Comparison of ENCODE assay signal across 16 mouse cellular contexts in genomic region chr11:103335561-103335960, GRCm38 (mm10). TPM values are rescaled to one million over a fixed set of nuclear protein-coding genes. Genes with fewer than 3 reads are reported as not detected.
DNase-seq lines count a peak whose midpoint lies in the region; ATAC-seq and TF ChIP-seq lines count a peak whose summit lies in the region.
"Had no signal": no experiment of that assay in that cellular context is flagged by ENCODE, and none has a peak within 500 bp of the region (broad histone marks: within the 10 kb centered on the region; RNA-seq: fewer than 3 reads in every experiment).

No protein-coding gene starts in this region.

- no peak for TF ChIP-seq CTCF in kidney, adult 2 months (conservative IDR thresholded peaks at IDR 0.05; ENCODE audit: insufficient read depth, insufficient read length, low read depth, low read length)
- TF ChIP-seq CTCF in small intestine, adult 2 months (IDR thresholded peaks at IDR 0.05; ENCODE audit: extremely low read depth, insufficient read length, insufficient replicate concordance, low read depth, low read length), result no peak

- WGBS in embryonic facial prominence, embryonic 13.5 days, result 68% methylated on average over 5 of the region's 5 CpGs
- WGBS in embryonic facial prominence, embryonic 10.5 days, result 84% methylated on average over 5 of the region's 5 CpGs
- 56% methylated on average over 5 of the region's 5 CpGs for whole genome bisulfite sequencing in kidney, adult 2 months
- WGBS in kidney, embryonic 14.5 days, result 79% methylated on average over 5 of the region's 5 CpGs
- 34% methylated on average over 5 of the region's 5 CpGs for WGBS in small intestine, adult 2 months
- WGBS in midbrain, embryonic 11.5 days, result 88% methylated on average over 5 of the region's 5 CpGs

- H3K4me1 ChIP-seq in embryonic facial prominence, embryonic 13.5 days, result peaks cover 41% of the 10 kb centered on the region
- H3K4me1 ChIP-seq in embryonic facial prominence, embryonic 10.5 days, result peaks cover 33% of the 10 kb centered on the region
- peaks cover 27% of the 10 kb centered on the region; the same call in 1 of the 2 replicates for H3K4me1 ChIP-seq in kidney, adult 2 months (ENCODE audit: control insufficient read depth, insufficient read depth, low read length)
- peaks cover 20% of the 10 kb centered on the region; the same call in 1 of the 2 replicates for H3K4me1 ChIP-seq in kidney, embryonic 14.5 days (ENCODE audit: control insufficient read depth, insufficient read depth, low read length)
- H3K4me1 ChIP-seq in small intestine, adult 2 months (ENCODE audit: control insufficient read depth, insufficient read depth, insufficient read length, low read length), result peaks cover 15% of the 10 kb centered on the region
- H3K4me1 ChIP-seq in midbrain, embryonic 11.5 days (ENCODE audit: control insufficient read depth, insufficient read depth, low read length), result peaks cover 2% of the 10 kb centered on the region; the same call in 1 of the 2 replicates

- no peak overlapping the region for H3K4me3 ChIP-seq in embryonic facial prominence, embryonic 13.5 days
- H3K4me3 ChIP-seq in embryonic facial prominence, embryonic 10.5 days, result no peak overlapping the region
- no peak overlapping the region for H3K4me3 ChIP-seq in kidney, adult 2 months (ENCODE audit: insufficient read depth, low read depth, low read length)
- no peak overlapping the region for H3K4me3 ChIP-seq in kidney, embryonic 14.5 days (ENCODE audit: low read length)
- no peak overlapping the region for H3K4me3 ChIP-seq in small intestine, adult 2 months (ENCODE audit: low read depth, low read length)
- no peak overlapping the region for H3K4me3 ChIP-seq in midbrain, embryonic 11.5 days (ENCODE audit: low read depth, low read length)
- H3K4me3 ChIP-seq: embryonic facial prominence, embryonic 15.5 days; forebrain, embryonic 12.5 days; lung, embryonic 15.5 days; neural tube, embryonic 13.5 days had no signal

- H3K9me3 ChIP-seq in embryonic facial prominence, embryonic 13.5 days, result no peaks in the 10 kb centered on the region
- no peaks in the 10 kb centered on the region for H3K9me3 ChIP-seq in embryonic facial prominence, embryonic 10.5 days
- H3K9me3 ChIP-seq in kidney, embryonic 14.5 days (ENCODE audit: control insufficient read depth, low read length), result no peaks in the 10 kb centered on the region
- H3K9me3 ChIP-seq in midbrain, embryonic 11.5 days (ENCODE audit: control insufficient read depth, low read length), result no peaks in the 10 kb centered on the region
- H3K9me3 ChIP-seq: embryonic facial prominence, embryonic 15.5 days; forebrain, embryonic 12.5 days; lung, embryonic 15.5 days; neural tube, embryonic 13.5 days had no signal

- H3K9ac ChIP-seq in embryonic facial prominence, embryonic 13.5 days, result no peak overlapping the region
- H3K9ac ChIP-seq in kidney, embryonic 14.5 days (ENCODE audit: low read depth, low read length), result no peak overlapping the region
- no peak overlapping the region for H3K9ac ChIP-seq in midbrain, embryonic 11.5 days (ENCODE audit: low read length)
- H3K9ac ChIP-seq: embryonic facial prominence, embryonic 15.5 days; forebrain, embryonic 12.5 days; lung, embryonic 15.5 days; neural tube, embryonic 13.5 days had no signal

- no peak for ATAC-seq in embryonic facial prominence, embryonic 13.5 days (ENCODE audit: insufficient number of reproducible peaks, insufficient read depth, low FRiP score, low TSS enrichment, low read depth)
- ATAC-seq in kidney, embryonic 14.5 days (ENCODE audit: low FRiP score, low TSS enrichment), result no peak
- no peak for ATAC-seq in midbrain, embryonic 11.5 days (ENCODE audit: low FRiP score)

- H3K27ac ChIP-seq in embryonic facial prominence, embryonic 13.5 days, result peak overlapping the region; percentile 28; the same call in 1 of the 2 replicates
- H3K27ac ChIP-seq in embryonic facial prominence, embryonic 10.5 days (replicated peaks), result no peak overlapping the region
- peak overlapping the region; percentile 52; the same call in 1 of the 2 replicates for H3K27ac ChIP-seq in kidney, adult 2 months (ENCODE audit: insufficient read depth, low read depth, low read length)
- no peak overlapping the region for H3K27ac ChIP-seq in kidney, embryonic 14.5 days (ENCODE audit: low read depth, low read length)
- H3K27ac ChIP-seq in small intestine, adult 2 months (ENCODE audit: insufficient read depth, low read depth, low read length), result peak overlapping the region; percentile 24
- H3K27ac ChIP-seq in midbrain, embryonic 11.5 days (ENCODE audit: low read depth, low read length), result no peak overlapping the region
- H3K27ac ChIP-seq: forebrain, embryonic 12.5 days; lung, embryonic 15.5 days; neural tube, embryonic 13.5 days had no signal

- no peak for DNase-seq in embryonic facial prominence, embryonic 10.5 days (ENCODE audit: low spot score)
- peak; percentile 90 for DNase-seq in kidney, adult 2 months
- peak; percentile 71 for DNase-seq in gonadal fat pad, adult 2 months (ENCODE audit: low read depth)
- DNase-seq in midbrain, embryonic 11.5 days (ENCODE audit: low spot score, missing footprints), result no peak
- no peak for DNase-seq in spleen, postnatal 10 days (ENCODE audit: low spot score in 2 of 2)
- DNase-seq: cerebellum, postnatal 36 days; layer of hippocampus, adult 9-11 months; thymus, postnatal 14 days had no signal

- no peak for TF ChIP-seq POLR2A in kidney, adult 2 months (IDR thresholded peaks at IDR 0.05; ENCODE audit: low read depth, low read length)
- TF ChIP-seq POLR2A in small intestine, adult 2 months (IDR thresholded peaks at IDR 0.05; ENCODE audit: low read depth, low read length), result no peak

- no peaks in the 10 kb centered on the region for H3K36me3 ChIP-seq in embryonic facial prominence, embryonic 13.5 days
- no peaks in the 10 kb centered on the region for H3K36me3 ChIP-seq in embryonic facial prominence, embryonic 10.5 days (replicated peaks)
- H3K36me3 ChIP-seq in kidney, adult 2 months (ENCODE audit: control insufficient read depth, insufficient read depth, low read length), result no peaks in the 10 kb centered on the region; the same call in 1 of the 2 replicates
- H3K36me3 ChIP-seq in kidney, embryonic 14.5 days (ENCODE audit: control insufficient read depth, insufficient read depth, low read length), result no peaks in the 10 kb centered on the region
- H3K36me3 ChIP-seq in small intestine, adult 2 months (ENCODE audit: control insufficient read depth, insufficient read depth, low read length), result peaks cover 69% of the 10 kb centered on the region
- H3K36me3 ChIP-seq in midbrain, embryonic 11.5 days (ENCODE audit: control insufficient read depth, insufficient read depth, low read length), result no peaks in the 10 kb centered on the region
- H3K36me3 ChIP-seq: embryonic facial prominence, embryonic 15.5 days; forebrain, embryonic 12.5 days; lung, embryonic 15.5 days; neural tube, embryonic 13.5 days had no signal

- peaks cover 38% of the 10 kb centered on the region for H3K27me3 ChIP-seq in embryonic facial prominence, embryonic 13.5 days
- peaks cover 55% of the 10 kb centered on the region for H3K27me3 ChIP-seq in embryonic facial prominence, embryonic 10.5 days (replicated peaks; ENCODE audit: low read depth, poor library complexity, severe bottlenecking)
- no peaks in the 10 kb centered on the region for H3K27me3 ChIP-seq in kidney, adult 2 months (replicated peaks; ENCODE audit: control insufficient read depth, insufficient read depth, low read length)
- peaks cover 18% of the 10 kb centered on the region for H3K27me3 ChIP-seq in kidney, embryonic 14.5 days (ENCODE audit: control insufficient read depth, insufficient read depth, low read length)
- H3K27me3 ChIP-seq in small intestine, adult 2 months (ENCODE audit: control insufficient read depth, insufficient read depth, low read length), result no peaks in the 10 kb centered on the region
- peaks cover 18% of the 10 kb centered on the region for H3K27me3 ChIP-seq in midbrain, embryonic 11.5 days (ENCODE audit: control insufficient read depth, insufficient read depth, low read length)

- no peak overlapping the region for H3K4me2 ChIP-seq in embryonic facial prominence, embryonic 13.5 days
- H3K4me2 ChIP-seq in kidney, embryonic 14.5 days (replicated peaks; ENCODE audit: low read depth, low read length), result no peak overlapping the region
- H3K4me2 ChIP-seq in midbrain, embryonic 11.5 days, result no peak overlapping the region
- H3K4me2 ChIP-seq: embryonic facial prominence, embryonic 15.5 days; forebrain, embryonic 12.5 days; liver, embryonic 11.5 days; lung, embryonic 15.5 days; neural tube, embryonic 13.5 days had no signal

RNA-seq across cellular contexts. Expression of gene Arhgap27, which starts 27.9 kb away (rescaled TPM):
- 6.8 and 7.2 TPM in 2 replicates for polyA plus RNA-seq in embryonic facial prominence, embryonic 13.5 days (2015; fragmentation: Nextera tagmentation; extraction: Ambion mirVana)
- 5.3 and 5.8 TPM in 2 replicates for polyA plus RNA-seq in embryonic facial prominence, embryonic 10.5 days (2016; fragmentation: Nextera tagmentation; extraction: Ambion mirVana)
- polyA plus RNA-seq in kidney, adult 2 months (2012; rRNA removed), result 38.4 and 46.8 TPM in 2 replicates
- polyA plus RNA-seq in kidney, embryonic 14.5 days (2014; fragmentation: Nextera tagmentation; extraction: Ambion mirVana), result 11.7 and 15.6 TPM in 2 replicates
- 27.6 and 28.1 TPM in 2 replicates for polyA plus RNA-seq in gonadal fat pad, adult 2 months (2012; rRNA removed)
- 105 and 122 TPM in 2 replicates for polyA plus RNA-seq in small intestine, adult 2 months (2012; rRNA removed)
- polyA plus RNA-seq in midbrain, embryonic 11.5 days (2014; fragmentation: Nextera tagmentation; extraction: Ambion mirVana), result 2.4 and 2.8 TPM in 2 replicates

Comparison
In these comparisons a context has a peak if more than half of its experiments do, and no peak if none do; other contexts are left out.
1. H3K27ac ChIP-seq: peak in embryonic facial prominence, embryonic 13.5 days (single experiment), kidney, adult 2 months (single experiment) and small intestine, adult 2 months (single experiment); none in embryonic facial prominence, embryonic 10.5 days (single experiment), kidney, embryonic 14.5 days (single experiment) and midbrain, embryonic 11.5 days (single experiment).
2. DNase-seq: peak in kidney, adult 2 months (single experiment) and gonadal fat pad, adult 2 months (single experiment); none in embryonic facial prominence, embryonic 10.5 days (single experiment), midbrain, embryonic 11.5 days (single experiment) and spleen, postnatal 10 days (0 of 2).